Mouse (Mus musculus) layer of hippocampus, adult 11-12 months (tissue): ENCODE data around the gene Mrpl10.
A peak's percentile ranks its signal among the peaks of the same experiment; 100 is the strongest.

ENCODE experiments used
- DNase-seq: peaks from one replicate; pipeline ENCODE4 v3.0.0; 2022; ENCODE audit warnings: low spot score

Gene Mrpl10

DNA sequence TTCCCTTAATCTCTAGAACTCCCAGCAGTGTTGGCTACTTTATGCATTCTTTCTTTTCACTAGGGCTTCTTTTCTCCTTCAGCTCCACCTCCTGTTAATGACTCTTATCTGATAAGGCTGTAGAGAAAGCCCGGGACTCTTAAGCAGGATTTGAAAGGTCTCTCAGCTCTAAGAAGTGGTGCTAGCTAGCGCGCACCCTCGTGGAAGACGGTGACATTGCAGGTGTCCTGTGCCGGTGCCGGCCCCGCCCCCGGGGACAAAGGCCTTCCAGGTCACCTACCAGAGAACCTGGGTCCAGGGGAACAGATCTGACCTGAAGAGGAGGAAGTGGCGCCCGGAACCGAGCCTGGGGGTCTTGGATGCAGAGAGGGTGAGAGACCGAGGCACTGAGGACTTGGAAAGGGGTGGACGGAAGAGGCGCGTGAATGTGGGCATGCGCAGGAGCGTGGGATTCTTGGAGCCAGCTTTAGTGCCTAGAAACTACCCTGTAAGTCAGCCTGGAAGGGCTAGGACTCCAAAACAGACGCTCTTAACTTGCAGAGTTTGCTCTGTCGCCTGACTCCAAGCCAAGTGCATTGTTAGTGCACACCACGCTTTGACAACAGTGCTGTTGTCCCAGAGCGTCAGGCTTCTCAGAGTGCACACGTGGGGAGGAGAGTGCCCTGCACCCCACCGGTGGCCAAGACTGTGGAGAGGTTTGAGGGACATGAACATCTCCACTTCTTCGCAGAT, 11.5 kb upstream of the Mrpl10 start, which contains the start of gene Scrn2:
TSS of gene Scrn2 (plus strand) at position 253 of the 732 bp plus-strand sequence.
- peak; percentile 79 for DNase-seq

DNA sequence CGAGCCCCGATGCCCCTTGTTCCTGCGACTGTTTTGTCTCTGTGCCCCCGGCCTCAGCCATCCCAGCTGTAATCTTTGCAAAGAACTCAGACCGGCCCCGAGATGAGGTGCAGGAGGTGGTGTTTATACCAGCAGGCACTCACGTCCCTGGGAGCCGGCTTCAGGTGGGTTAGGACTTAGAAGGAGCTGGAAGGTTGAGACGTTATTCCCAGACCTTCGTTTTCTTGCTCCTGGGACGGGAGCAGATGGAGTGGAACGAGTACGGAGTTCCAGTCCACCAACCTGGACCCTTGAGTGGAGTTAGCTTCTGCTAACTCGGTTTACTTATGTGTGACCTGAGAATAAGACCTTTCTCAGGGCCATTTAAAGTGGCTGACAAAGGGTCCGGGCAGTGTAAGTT, 10.9 kb upstream of the Mrpl10 start:
- no peak for DNase-seq

DNA sequence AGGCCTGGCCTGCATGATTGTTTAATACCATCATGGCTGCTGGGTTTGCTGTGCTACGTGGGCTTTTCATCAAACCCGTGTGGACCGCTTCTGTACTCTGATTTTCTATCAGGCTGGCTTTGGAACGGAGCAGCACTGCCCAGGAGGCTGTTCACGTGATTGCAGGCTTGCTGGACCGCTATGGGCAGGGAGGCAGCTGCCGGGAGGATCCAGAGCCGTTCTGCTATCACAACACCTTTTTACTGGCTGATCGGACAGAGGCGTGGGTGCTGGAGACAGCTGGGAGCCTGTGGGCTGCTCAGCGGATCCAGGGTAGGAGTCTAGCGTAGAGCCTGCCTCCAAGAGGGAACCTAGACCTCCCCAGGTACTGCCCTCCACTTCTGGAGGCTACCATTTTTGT, 9.4 kb upstream of the Mrpl10 start:
- no peak for DNase-seq

DNA sequence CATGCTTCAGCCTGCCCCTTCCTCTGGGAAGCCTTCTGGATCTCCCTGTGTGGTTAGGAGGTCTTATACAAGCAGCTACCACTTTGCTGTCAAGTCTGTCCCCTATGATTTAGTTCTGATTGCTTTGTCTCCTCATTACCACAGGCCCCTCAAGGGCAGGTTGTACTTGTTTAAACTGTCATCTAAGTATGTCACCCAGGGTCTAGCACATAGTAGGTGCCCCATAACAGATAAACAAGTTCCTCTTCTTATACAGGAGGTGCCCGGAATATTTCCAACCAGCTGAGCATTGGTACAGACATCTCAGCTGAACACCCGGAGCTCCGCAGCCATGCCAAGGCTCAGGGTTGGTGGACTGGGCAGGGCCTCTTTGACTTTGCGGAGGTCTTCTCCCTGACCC, 8.9 kb upstream of the Mrpl10 start:
- DNase-seq, result no peak

DNA sequence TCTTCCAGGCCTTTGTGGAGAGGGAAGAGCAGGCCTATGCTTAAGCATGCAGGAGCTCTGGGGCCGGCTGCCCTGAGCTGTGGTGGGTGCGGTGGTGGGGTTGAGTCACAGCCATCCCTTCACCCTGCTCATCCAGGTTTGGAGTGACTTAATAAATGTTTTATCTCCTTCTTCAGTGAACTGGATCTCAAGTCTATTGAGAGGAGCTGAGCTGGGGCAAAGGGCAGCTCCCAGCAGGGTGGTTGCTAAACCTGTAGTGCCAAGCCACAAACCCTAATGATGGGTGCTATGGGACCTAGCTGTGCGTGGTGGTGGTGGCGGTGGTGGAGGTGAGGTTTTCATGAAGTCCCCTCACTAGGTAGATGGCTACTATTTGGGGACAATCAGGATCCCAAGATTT, 7.6 kb upstream of the Mrpl10 start:
- no peak for DNase-seq

DNA sequence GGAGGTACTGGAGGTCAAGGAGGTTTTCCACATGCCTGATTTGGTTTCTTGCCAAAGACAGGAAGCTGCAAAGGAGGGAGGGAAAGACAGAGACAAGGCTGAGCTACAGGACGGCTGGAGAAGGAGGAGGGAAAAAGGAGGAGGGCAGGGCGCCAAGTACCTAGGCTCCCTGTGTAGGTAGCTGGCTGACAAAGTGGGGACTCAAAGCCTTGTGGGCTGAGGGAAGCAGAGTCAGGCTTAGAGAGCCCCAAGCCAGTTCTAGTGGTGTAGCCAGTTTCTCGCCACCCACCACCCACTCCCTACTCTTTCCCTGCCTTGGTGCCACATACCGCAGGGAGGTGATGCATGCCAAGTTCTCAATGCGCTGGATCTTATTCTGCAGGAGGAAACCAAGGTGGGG, 5.2 kb upstream of the Mrpl10 start:
- DNase-seq, result no peak

DNA sequence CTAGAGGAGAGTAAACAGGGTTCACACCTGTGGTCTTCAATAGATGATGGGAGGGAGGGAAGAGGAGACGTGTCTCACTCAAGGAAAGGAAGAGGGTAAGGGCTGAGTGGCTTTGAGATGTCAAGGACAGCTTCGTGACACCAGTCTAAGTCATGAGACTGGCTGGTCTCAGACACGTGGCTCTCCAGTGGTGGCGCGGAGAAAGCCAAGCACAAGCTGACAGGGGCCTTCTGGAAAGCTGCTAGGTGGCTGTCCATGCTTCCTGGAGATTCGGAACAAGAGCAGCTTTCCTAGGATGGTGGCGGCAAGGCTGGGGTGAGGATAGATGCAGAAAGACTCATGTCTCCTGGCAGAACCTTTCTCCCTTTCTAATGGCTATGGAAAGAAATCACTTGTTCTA, 2.5 kb upstream of the Mrpl10 start:
- no peak for DNase-seq

DNA sequence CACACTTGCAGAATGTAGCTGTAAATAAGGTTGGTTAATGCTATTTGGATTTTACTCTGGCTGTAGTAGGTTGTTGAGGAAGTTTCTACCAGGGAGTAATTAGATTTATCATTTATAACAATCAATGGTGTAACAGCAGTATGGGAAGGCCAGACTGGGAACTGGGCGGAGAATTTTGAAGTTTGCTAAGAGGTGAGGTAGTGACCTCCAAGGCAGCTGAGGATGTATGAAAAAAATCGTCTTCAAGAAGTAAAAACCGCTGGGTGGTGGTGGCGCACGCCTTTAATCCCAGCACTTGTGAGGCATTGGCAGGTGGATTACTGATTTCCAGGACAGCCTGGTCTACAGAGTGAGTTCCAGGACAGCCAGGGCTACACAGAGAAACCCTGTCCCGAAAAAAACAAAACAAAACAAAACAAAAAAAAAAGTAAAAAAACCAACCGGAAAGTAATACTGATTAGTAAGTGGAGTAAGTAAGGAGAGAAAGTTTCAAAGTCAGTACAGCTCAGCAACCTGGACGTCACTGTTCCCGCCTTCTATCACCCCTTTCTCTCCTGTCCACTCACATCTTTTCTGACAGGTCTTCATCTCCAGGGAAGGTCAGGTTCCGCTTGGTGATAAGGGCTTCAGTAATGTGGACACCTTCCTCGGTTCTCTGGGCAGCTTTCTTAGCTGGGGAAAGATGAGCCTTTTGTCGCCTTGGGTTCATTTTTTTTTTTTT, 899 bp upstream of the Mrpl10 start:
- DNase-seq, result no peak

DNA sequence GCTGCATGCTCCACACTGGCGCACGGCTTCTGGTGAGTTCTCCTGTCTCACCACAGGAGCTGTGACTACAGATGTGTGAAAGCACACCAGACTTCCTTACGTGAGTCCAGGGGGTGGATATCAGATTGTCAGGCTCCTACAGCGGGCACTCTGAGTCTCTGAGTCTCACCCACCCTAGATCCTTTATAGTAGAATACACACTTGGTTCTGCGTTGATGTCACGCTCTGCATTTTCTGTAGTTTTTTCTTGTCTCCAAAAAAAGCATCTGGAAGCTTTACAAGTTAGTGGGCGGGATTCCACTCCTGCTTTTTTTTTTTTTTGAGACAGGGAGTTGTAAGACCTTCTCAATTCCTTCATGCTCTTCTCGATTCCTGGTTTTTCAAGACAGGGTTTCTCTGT, 3.5 kb downstream of the Mrpl10 start:
- no peak for DNase-seq

DNA sequence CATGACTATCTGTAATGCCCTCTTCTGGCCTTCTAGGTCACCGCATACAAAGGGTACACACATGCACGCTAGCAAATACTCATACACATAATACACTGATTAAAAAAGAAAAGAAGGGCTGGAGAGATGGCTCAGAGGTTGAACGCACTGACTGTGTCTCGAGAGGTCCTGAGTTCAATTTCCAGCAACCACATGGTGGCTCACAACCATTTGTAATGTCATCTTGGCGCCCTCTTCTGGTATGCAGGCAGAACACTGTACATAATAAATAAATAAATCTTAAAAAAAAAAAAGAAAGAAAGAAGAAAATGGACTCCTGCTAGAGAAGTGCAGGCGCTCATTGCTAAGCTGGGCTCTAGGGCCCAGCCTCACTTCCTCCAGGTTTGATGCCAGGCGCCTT, 4.5 kb downstream of the Mrpl10 start:
- no peak for DNase-seq

DNA sequence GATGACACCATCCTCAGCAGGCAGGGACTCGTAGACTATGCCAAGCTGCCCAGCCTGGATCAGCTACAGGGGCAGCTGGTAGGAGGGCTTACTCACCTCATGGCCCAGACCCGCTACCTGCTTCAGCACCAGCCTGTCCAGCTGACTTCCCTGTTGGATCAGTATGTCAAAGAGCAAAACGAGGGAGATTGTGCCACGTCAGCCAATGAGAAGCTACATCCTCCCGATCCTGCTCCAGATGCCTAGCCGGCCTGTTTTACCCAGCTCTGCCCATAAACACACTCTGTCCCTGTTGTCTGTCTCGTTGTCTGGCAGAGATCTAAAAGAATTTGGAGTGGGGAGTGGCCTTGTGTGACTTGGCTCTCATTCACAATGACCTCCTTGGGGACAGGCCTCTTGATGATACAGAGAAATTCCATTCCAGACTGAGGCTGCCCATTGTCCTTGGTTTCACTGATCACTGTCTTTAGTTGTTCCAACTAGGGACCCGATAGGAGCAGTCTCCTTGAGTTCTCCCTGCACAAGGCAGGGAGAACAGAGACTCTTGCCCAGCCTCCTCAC, 6.8 kb downstream of the Mrpl10 start:
- DNase-seq, result no peak

DNA sequence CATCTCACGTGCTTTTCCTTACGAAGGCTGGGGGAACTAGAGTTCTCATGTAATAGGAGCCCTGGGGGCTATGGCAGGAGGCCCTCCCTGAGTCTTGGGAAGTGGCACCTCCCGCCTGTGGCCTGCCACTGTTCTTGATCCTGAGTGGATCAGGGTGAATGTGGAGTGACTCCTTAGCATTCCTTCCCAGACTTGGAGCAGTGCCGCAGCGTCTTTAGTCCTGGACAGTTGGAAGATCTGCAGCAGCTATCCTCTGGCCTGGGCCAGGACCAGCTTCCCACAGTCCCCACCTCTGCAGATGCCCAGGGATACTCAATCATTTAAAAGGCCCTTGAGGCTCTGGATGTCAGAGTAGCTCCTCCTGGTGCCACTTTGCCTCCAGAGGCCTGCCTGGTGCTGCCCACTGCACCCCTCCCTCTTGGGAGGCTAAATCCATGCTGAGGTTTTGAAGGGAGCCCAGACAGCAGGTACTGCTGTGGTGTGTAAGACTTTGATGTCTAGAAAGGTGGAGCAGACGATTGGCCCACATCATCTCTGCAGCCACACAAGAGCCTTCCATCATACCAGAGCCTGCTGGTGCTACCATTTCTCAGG, 8.2 kb downstream of the Mrpl10 start:
- no peak for DNase-seq

DNA sequence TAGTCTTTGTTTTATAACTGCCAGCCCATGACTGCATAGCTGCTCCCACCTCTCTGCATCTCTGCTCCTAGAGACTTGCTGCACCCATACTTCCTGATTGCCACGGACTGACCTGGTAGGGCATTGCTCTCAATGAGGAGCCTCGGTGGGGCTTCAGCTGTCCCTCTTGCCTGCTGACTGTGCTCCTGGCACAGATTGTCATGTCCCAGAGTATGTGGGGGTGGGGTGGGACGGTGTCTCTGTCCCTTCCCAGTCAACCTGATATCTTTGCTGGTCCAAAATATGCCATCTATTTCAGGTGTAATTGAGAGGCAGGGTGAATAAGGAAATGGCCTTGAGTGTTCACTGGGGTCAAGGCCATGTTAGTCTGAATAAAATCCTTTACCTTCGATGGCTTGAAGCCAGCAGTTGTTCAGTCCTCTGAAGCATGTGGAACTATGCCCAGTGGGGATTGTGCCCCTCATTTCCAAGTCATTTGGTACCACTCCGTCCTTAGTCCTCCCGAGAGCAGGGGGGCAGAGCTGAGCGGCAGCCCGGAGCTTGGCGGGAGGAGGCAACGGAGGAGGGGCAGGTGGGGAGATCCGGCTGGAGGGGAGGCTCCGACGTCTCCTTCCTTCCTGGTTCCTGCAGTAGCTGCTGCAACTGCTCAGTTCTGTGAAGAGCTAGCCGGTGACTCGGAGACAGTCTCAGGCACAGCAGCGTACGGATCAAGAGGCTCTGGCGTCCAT, 9.0 kb downstream of the Mrpl10 start, which contains the start of gene Osbpl7:
TSS of gene Osbpl7 (plus strand) at position 413 of the 728 bp plus-strand sequence.
- DNase-seq, result peak; percentile 81

DNA sequence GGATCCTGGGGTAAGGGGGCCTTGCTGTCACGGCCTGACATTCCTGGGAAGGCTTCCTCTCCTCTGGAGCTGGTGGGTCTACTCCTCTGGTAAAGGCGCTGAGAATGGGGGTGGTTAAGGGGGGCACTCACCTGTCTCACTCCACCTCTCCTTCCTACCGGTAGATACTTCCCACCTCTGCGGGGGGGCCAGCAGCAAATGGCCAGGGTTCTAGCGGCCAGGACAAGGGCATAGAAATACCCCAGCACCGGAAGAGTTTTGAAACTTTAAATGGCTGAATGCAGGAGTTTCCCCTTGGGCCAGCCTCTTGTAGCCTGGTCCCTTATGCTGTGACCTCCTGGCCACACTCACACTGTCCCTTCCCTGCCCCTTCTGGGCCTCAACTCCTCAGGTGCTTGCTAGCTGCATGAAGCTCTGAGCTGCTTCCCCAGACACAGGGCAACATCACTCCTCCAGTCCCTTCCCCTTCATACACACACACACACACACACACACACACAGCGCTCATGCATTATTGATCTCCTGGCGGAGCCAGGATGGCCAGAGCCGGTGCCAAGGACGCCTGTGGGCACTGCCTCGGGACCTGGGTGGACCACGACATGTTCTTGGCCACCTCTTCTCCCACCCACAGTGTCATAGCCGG, 9.7 kb downstream of the Mrpl10 start:
- no peak for DNase-seq

DNA sequence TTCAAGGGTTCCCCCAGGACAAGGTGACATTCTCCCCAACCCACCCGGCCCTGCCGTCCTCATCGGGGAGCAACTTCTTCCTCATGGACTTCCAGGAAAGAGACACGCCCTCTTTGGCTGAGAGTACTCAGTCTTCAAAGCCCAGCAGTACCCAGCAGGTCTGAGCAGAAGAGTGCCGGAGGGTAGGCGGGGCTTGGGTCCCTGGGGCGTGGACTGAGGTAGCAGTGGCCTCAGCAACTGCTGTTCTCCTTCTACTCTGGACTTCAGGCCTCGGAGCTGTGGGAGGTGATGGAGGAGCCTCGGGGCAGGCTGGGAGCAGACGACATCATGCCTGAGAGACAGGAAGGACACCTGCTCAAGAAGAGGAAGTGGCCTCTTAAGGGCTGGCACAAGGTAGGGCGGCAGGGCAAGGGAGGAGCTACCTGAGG, 10.9 kb downstream of the Mrpl10 start:
- DNase-seq, result no peak

DNA sequence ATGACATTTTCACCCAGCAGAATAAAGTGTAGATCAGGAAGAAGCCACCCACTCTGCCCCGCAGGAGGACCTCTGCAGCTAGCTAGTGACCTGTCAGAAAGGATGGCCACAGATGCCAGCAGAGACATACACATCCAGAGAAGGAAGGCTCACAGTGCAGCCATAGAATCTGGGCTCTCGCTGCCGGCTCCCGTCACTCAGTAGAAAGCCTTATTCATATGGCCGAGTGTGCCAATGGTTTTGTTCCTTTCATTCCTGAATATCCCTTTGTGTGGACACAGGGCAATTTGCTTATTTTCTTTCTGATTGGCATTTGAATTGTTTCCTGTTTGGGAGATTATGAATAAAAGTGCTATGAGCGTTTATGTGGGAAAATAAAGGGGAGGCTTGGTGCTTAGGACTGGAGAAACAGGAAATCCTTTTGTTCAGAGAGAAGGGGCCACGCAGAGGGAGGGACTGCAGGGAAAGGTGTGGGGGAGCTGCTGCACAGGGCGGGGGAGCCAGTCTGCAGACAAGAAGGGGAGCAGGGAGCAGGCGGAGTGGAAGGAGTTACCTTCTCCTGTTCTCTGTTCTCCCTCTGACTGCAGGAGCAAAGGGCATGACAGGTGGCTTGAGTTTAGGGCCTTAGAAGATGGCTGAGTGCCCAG, 22.0 kb downstream of the Mrpl10 start:
- DNase-seq, result peak; percentile 45

DNA sequence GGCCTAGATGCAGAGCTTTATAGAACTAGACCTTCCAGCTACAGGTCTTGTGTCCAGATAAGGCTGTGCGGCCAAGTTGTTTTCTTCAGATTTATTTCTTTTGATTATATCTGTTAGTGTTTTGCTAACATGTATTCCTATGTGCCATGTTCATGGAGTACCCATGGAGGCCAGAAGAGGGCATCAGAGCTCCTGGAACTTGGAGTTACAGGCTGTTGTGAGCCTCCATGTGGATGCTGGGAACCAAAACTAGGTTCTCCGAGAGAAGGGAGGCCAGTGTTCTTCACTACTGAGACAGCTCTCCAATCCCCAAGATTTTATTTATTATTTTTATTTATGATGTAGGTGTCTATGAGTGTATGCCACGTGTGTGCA, 22.5 kb downstream of the Mrpl10 start:
- no peak for DNase-seq

DNA sequence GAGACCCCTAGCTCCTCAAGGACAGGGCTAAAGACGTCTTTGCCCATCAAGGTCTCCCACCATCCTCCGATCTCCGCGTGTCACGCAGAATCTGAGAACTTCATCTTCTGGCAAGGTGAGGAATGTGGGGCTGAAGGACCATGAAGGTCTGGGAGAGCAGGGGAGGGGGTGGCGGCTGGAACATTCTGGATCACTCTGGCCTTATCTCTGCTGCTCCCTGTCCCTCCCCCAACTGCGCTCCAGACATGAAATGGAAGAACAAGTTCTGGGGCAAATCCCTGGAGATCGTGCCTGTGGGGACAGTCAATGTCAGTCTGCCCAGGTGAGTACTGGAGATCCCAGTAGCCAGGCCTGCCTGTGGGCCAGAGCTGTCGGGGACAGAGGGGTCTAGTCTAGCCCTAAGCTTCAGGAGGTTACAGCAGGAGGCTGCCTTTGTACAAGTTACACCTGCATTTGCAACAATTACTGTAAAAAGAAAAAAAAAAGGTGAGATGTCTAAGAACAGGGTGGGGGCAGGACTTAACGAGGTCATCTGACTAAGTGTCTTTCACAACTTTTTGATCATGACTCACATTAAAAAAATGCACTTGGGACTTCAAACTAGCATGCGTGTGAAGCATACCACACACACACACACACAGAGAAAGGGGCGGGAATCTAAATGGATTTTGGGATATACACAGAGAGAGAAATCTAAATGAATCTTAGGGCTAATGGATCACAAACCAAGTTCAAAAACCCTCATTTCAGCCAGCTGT, 24.4 kb downstream of the Mrpl10 start:
- DNase-seq, result no peak

DNA sequence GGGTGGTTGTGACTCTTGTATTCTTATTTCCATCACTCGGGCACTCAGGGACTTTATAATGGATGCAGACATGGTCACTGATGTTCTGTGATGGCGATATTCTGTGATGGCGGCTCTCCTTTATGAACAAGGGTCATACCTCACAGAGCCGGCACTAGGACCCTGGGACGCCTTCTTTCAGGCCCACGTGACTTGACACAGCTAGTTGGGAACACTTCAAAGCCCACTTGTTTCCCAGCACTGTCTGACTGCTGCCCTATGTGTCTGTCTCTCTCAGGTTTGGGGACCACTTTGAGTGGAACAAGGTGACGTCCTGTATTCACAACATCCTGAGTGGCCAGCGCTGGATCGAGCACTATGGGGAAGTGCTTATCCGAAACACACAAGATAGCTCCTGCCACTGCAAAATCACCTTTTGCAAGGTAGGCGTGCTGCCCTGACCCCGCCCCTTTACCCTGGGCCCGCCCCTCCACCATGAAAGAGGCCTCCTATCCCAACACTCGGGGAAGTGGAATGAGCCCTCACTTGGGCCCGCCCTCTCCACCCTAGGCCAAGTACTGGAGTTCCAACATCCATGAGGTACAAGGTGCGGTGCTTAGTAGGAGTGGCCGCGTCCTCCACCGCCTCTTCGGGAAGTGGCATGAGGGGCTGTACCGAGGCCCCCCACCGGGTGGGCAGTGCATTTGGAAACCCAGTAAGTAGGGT, 25.4 kb downstream of the Mrpl10 start:
- no peak for DNase-seq

DNA sequence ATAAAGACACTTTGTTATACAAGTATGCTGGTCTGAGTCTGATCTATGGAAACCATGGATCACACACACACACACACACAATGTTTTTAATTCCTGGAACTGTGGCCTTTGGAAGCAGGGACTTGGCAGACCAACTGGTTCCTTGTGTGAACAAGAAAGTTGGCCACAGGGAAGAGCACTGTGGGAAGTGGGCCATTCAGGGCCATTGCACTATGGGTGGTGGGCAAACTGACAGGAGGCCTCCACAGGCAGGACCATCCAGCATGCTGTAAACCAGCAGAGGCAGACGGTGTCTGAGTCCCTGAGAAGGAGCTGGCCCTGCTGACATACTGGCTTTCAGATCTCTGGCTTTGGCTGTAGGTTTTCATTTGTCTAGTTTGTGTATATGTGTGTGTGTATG, 28.0 kb downstream of the Mrpl10 start:
- DNase-seq, result no peak
